Mouse (Mus musculus): Measurements from ENCODE around the gene Spata21. TPM values are rescaled to one million over a fixed set of nuclear protein-coding genes. Genes with fewer than 3 reads are reported as not detected.

Gene Spata21
- polyA plus RNA-seq, 1 experiment from 2014 or later = not detected

DNA sequence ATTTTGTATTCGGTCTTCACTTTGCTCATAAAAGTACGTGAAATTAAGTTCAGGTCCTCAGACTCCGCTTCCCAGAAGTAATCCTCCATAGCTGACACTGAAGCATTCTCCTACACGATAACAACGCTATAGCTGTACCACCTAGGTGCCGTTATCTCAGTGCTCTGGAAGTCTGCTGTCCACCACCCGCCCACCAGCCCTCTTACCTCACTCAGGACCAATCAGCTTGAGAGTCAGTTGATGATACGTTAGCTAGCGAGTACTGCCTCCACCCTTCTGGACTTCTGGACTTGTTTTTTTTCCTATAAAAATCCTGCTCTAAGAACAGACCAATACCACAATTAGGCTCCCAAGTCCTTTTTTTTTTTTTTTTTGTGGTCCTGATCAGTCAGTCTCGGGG is 1.3 kb upstream of the Spata21 start:
- DNase-seq (ENCODE audit: low spot score) = no peak
- ATAC-seq (replicated peaks; ENCODE audit: low FRiP score) = peak; percentile 87
- Histone ChIP-seq H3K9ac (ENCODE audit: low read depth, low read length) (no peak overlapping the region), H3K27ac (ENCODE audit: low read depth, low read length) (no peak overlapping the region), H3K36me3 (ENCODE audit: control insufficient read depth, insufficient read depth, low read length) (no peaks in the 10 kb centered on the region), H3K4me1 (replicated peaks; ENCODE audit: control insufficient read depth, insufficient read depth, low read length) (no peaks in the 10 kb centered on the region; the same call in 1 of the 2 replicates), H3K4me2 (0 out of 2 replicates have a peak overlapping the region, but pooled peaks have one; percentile 18), H3K4me3 (ENCODE audit: low read depth, low read length) (no peak overlapping the region), H3K27me3 (replicated peaks; ENCODE audit: control insufficient read depth, insufficient read depth, low read length) (no peaks in the 10 kb centered on the region), H3K9me3 (ENCODE audit: control insufficient read depth, low read length) (no peaks in the 10 kb centered on the region)
- 58% methylated on average over 10 of the region's 10 CpGs for WGBS

DNA sequence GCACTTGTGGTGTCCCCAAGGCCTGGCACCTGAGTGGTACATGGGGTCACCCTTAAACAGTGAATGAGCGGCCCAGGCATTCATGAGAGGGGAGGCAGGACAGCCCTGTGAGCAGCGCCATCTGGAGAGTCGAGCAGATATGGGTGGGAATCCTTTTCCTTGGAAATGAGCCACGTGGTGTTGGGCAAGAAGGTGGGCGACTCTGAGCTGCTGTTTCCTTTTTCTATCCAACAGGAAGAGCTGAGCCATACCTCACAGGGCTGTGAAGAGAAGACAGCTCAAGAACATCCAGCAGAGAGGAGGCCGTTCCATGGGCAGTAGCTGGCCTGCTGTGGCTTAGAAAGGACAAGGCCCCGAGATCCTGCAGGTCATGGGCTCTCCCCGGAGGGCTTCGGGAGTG is 581 bp downstream of the Spata21 start:
- no peak overlapping the region for H3K4me3 ChIP-seq (ENCODE audit: low read depth, low read length)
- no peak overlapping the region for H3K27ac ChIP-seq (ENCODE audit: low read depth, low read length)
- no peaks in the 10 kb centered on the region for H3K36me3 ChIP-seq (ENCODE audit: control insufficient read depth, insufficient read depth, low read length)
- WGBS = 74% methylated on average over 9 of the region's 9 CpGs
- no peak overlapping the region for H3K9ac ChIP-seq (ENCODE audit: low read depth, low read length)
- H3K4me1 ChIP-seq (replicated peaks; ENCODE audit: control insufficient read depth, insufficient read depth, low read length) = no peaks in the 10 kb centered on the region; the same call in 1 of the 2 replicates
- no peaks in the 10 kb centered on the region for H3K9me3 ChIP-seq (ENCODE audit: control insufficient read depth, low read length)
- H3K4me2 ChIP-seq = no peak overlapping the region
- ATAC-seq (replicated peaks; ENCODE audit: low FRiP score) (no peak), DNase-seq (ENCODE audit: low spot score) (no peak)
- H3K27me3 ChIP-seq (replicated peaks; ENCODE audit: control insufficient read depth, insufficient read depth, low read length) = no peaks in the 10 kb centered on the region

- no peak overlapping the region for H3K4me3 ChIP-seq (ENCODE audit: low read depth, low read length)
- H3K36me3 ChIP-seq (ENCODE audit: control insufficient read depth, insufficient read depth, low read length) = no peaks in the 10 kb centered on the region
- no peak overlapping the region for H3K9ac ChIP-seq (ENCODE audit: low read depth, low read length)
- H3K27me3 ChIP-seq (replicated peaks; ENCODE audit: control insufficient read depth, insufficient read depth, low read length) = no peaks in the 10 kb centered on the region
- peaks cover 15% of the 10 kb centered on the region for H3K4me1 ChIP-seq (replicated peaks; ENCODE audit: control insufficient read depth, insufficient read depth, low read length)
- H3K27ac ChIP-seq (ENCODE audit: low read depth, low read length) = no peak overlapping the region
- 79% methylated on average over 10 of the region's 10 CpGs for WGBS
- ATAC-seq (replicated peaks; ENCODE audit: low FRiP score) (no peak), DNase-seq (ENCODE audit: low spot score) (no peak)
- H3K4me2 ChIP-seq = no peak overlapping the region
- no peaks in the 10 kb centered on the region for H3K9me3 ChIP-seq (ENCODE audit: control insufficient read depth, low read length)
These were observed 6.9 kb downstream of the Spata21 start for GRCm38 (mm10) chr4:141095016-141095415.

DNA sequence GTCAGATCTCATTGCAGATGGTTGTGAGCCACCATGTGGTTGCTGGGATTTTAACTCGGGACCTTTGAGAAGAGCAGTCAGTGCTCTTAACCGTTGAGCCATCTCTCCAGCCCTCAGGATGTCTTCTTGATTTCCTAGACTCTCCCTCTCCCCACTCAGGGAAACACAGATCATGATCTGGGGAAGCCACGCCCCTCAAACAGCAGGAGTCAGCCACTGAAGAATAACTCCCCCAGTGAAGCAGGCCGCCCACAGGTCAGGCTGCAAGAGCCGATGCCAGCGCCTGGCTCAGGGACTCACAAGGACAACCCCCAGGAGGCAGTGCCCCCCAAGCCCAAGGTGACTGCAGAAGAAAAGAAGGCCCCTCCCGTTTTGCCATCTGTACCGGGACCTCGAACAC is 8.6 kb downstream of the Spata21 start:
- no peak for ATAC-seq (replicated peaks; ENCODE audit: low FRiP score)
- DNase-seq (ENCODE audit: low spot score) = no peak
- no peak overlapping the region for H3K4me3 ChIP-seq (ENCODE audit: low read depth, low read length)
- H3K27ac ChIP-seq (ENCODE audit: low read depth, low read length) = no peak overlapping the region
- no peak overlapping the region for H3K4me2 ChIP-seq
- 26% methylated on average over 9 of the region's 9 CpGs for WGBS
- H3K4me1 ChIP-seq (replicated peaks; ENCODE audit: control insufficient read depth, insufficient read depth, low read length) = peaks cover 15% of the 10 kb centered on the region
- no peaks in the 10 kb centered on the region for H3K27me3 ChIP-seq (replicated peaks; ENCODE audit: control insufficient read depth, insufficient read depth, low read length)
- no peaks in the 10 kb centered on the region for H3K9me3 ChIP-seq (ENCODE audit: control insufficient read depth, low read length)
- no peak overlapping the region for H3K9ac ChIP-seq (ENCODE audit: low read depth, low read length)
- no peaks in the 10 kb centered on the region for H3K36me3 ChIP-seq (ENCODE audit: control insufficient read depth, insufficient read depth, low read length)

DNA sequence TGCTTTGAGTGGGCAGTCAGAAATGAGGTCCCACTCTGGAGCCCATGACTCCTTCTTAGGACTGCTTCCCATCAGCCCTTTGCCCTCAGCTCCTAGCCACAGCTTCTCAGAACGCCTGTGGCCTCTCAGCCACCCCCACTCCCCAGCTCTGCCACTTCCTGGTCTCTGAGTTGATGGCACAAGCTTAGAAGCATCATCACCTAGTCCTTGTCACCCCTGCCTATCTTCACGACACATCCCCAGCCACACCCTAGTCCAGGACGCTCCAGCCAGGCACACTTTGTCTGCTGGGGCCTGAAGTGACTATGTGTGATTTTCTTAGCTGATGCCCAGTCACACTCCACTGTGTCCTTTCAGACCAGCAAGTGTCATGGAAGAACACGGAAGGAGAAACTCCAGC is 10.8 kb downstream of the Spata21 start:
- ATAC-seq (replicated peaks; ENCODE audit: low FRiP score) = peak; percentile 74
- 42% methylated on average over 4 of the region's 4 CpGs for WGBS
- H3K4me2 ChIP-seq = peak overlapping the region; percentile 35

GRCm38 (mm10) chr4:141099956-141100355 is 11.8 kb downstream of the Spata21 start:
- Histone ChIP-seq H3K27ac (ENCODE audit: low read depth, low read length) (no peak overlapping the region), H3K27me3 (replicated peaks; ENCODE audit: control insufficient read depth, insufficient read depth, low read length) (peaks cover 3% of the 10 kb centered on the region; the same call in 1 of the 2 replicates), H3K4me3 (ENCODE audit: low read depth, low read length) (no peak overlapping the region), H3K36me3 (ENCODE audit: control insufficient read depth, insufficient read depth, low read length) (no peaks in the 10 kb centered on the region), H3K9me3 (ENCODE audit: control insufficient read depth, low read length) (no peaks in the 10 kb centered on the region), H3K4me2 (no peak overlapping the region), H3K4me1 (replicated peaks; ENCODE audit: control insufficient read depth, insufficient read depth, low read length) (peaks cover 15% of the 10 kb centered on the region), H3K9ac (ENCODE audit: low read depth, low read length) (no peak overlapping the region)
- 63% methylated on average over 5 of the region's 5 CpGs for WGBS
- ATAC-seq (replicated peaks; ENCODE audit: low FRiP score) (no peak), DNase-seq (ENCODE audit: low spot score) (no peak)

More for the DNA sequence above, 10.8 kb downstream of the Spata21 start:
- no peak for DNase-seq (ENCODE audit: low spot score)
- Histone ChIP-seq H3K9ac (ENCODE audit: low read depth, low read length) (no peak overlapping the region), H3K36me3 (ENCODE audit: control insufficient read depth, insufficient read depth, low read length) (no peaks in the 10 kb centered on the region), H3K4me3 (ENCODE audit: low read depth, low read length) (no peak overlapping the region), H3K9me3 (ENCODE audit: control insufficient read depth, low read length) (no peaks in the 10 kb centered on the region), H3K4me1 (replicated peaks; ENCODE audit: control insufficient read depth, insufficient read depth, low read length) (peaks cover 15% of the 10 kb centered on the region), H3K27me3 (replicated peaks; ENCODE audit: control insufficient read depth, insufficient read depth, low read length) (peaks cover 1% of the 10 kb centered on the region; the same call in 1 of the 2 replicates), H3K27ac (ENCODE audit: low read depth, low read length) (peak overlapping the region; percentile 53; the same call in 1 of the 2 replicates)

DNA sequence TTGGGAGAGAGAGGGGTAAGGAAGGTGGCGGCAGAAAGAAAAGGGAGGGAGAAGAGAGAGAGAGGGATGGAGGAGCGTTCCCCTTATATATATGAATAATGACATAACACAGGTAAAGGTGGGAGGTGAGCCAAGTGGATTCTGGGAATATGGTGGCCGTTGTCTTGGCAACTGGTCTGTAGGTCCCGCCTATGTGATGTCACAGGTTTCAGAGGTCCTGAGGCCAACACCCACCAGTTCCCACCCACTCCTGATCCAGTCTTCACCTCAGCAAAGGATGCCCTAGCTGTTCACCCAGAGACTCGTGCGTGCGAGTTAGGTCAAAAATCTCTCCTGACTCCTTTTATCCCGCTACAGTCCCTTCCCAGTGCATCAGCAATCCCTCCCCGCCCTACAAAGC is 13.2 kb downstream of the Spata21 start:
- Histone ChIP-seq H3K36me3 (ENCODE audit: control insufficient read depth, insufficient read depth, low read length) (no peaks in the 10 kb centered on the region), H3K27me3 (replicated peaks; ENCODE audit: control insufficient read depth, insufficient read depth, low read length) (peaks cover 3% of the 10 kb centered on the region; the same call in 1 of the 2 replicates), H3K4me1 (replicated peaks; ENCODE audit: control insufficient read depth, insufficient read depth, low read length) (peaks cover 15% of the 10 kb centered on the region), H3K27ac (ENCODE audit: low read depth, low read length) (no peak overlapping the region), H3K4me2 (no peak overlapping the region), H3K9ac (ENCODE audit: low read depth, low read length) (no peak overlapping the region), H3K9me3 (ENCODE audit: control insufficient read depth, low read length) (no peaks in the 10 kb centered on the region), H3K4me3 (ENCODE audit: low read depth, low read length) (no peak overlapping the region)
- no peak for DNase-seq (ENCODE audit: low spot score)
- ATAC-seq (replicated peaks; ENCODE audit: low FRiP score) = no peak
- WGBS = 86% methylated on average over 9 of the region's 9 CpGs

DNA sequence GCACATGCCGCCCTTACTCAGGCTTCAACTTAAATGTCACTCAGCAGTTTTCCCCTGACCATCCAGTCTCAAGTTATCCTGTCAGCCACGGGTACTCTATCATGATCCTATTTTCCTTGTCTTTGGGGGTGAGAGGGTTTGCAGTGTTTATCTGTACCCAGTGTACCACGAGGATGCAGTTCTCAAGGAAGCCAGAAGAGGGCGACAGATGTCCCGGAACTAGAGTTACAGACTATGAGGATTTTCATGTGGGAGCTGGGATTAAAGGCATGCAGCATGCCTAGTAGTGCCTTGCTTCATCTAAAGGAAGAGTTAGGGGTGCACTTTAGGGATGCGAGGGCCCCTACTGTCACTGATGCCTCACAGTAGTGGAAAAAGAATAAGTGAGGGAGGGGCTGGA is 13.7 kb downstream of the Spata21 start:
- Histone ChIP-seq H3K4me2 (no peak overlapping the region), H3K9ac (ENCODE audit: low read depth, low read length) (no peak overlapping the region), H3K9me3 (ENCODE audit: control insufficient read depth, low read length) (no peaks in the 10 kb centered on the region), H3K4me1 (replicated peaks; ENCODE audit: control insufficient read depth, insufficient read depth, low read length) (peaks cover 13% of the 10 kb centered on the region), H3K27ac (ENCODE audit: low read depth, low read length) (no peak overlapping the region), H3K27me3 (replicated peaks; ENCODE audit: control insufficient read depth, insufficient read depth, low read length) (peaks cover 3% of the 10 kb centered on the region; the same call in 1 of the 2 replicates), H3K36me3 (ENCODE audit: control insufficient read depth, insufficient read depth, low read length) (no peaks in the 10 kb centered on the region), H3K4me3 (ENCODE audit: low read depth, low read length) (no peak overlapping the region)
- 51% methylated on average over 6 of the region's 6 CpGs for WGBS
- ATAC-seq (replicated peaks; ENCODE audit: low FRiP score) (no peak), DNase-seq (ENCODE audit: low spot score) (no peak)

GRCm38 (mm10) chr4:141106526-141107183 is 18.5 kb downstream of the Spata21 start:
- WGBS = 81% methylated on average over 16 of the region's 16 CpGs
- no peak overlapping the region for H3K27ac ChIP-seq (ENCODE audit: low read depth, low read length)
- H3K4me1 ChIP-seq (replicated peaks; ENCODE audit: control insufficient read depth, insufficient read depth, low read length) = no peaks in the 10 kb centered on the region
- ATAC-seq (replicated peaks; ENCODE audit: low FRiP score) (no peak), DNase-seq (ENCODE audit: low spot score) (no peak)
- no peak overlapping the region for H3K4me3 ChIP-seq (ENCODE audit: low read depth, low read length)
- peaks cover 3% of the 10 kb centered on the region; the same call in 1 of the 2 replicates for H3K9me3 ChIP-seq (ENCODE audit: control insufficient read depth, low read length)
- H3K4me2 ChIP-seq = no peak overlapping the region
- H3K9ac ChIP-seq (ENCODE audit: low read depth, low read length) = no peak overlapping the region
- peaks cover 3% of the 10 kb centered on the region; the same call in 1 of the 2 replicates for H3K27me3 ChIP-seq (replicated peaks; ENCODE audit: control insufficient read depth, insufficient read depth, low read length)
- H3K36me3 ChIP-seq (ENCODE audit: control insufficient read depth, insufficient read depth, low read length) = peaks cover 13% of the 10 kb centered on the region
